Mouse (Mus musculus) heart, adult 2 months (tissue): ENCODE results near the gene Rbm15. TPM values are rescaled to one million over a fixed set of nuclear protein-coding genes. Genes with fewer than 3 reads are reported as not detected.
A peak's percentile ranks its signal among the peaks of the same experiment; 100 is the strongest.

Source experiments
- DNase-seq, 2 experiments: peaks; one replicate each; pipeline ENCODE4 v3.0.0; 2021
- H3K27ac ChIP-seq: fragments of 200-600 bp; 2 replicates; pipeline ENCODE4 v1.8.1; 2022
- H3K27me3 ChIP-seq: fragments of 200-500 bp; 2 replicates; pipeline ENCODE4 v1.6.1; 2012; ENCODE audit warnings: mild to moderate bottlenecking, low read length, inconsistent platforms, mixed read lengths; ENCODE audit not compliant: control insufficient read depth, insufficient read depth
- H3K36me3 ChIP-seq: fragments of 200-500 bp; 2 replicates; pipeline ENCODE4 v1.6.1; 2012; ENCODE audit warnings: low read length, inconsistent platforms; ENCODE audit not compliant: control insufficient read depth, insufficient read depth
- H3K4me1 ChIP-seq: fragments of 200-500 bp; 2 replicates; pipeline ENCODE4 v1.6.1; 2011; ENCODE audit warnings: low read length; ENCODE audit not compliant: control insufficient read depth, insufficient read depth
- H3K4me3 ChIP-seq: fragments of 200-600 bp; 2 replicates; pipeline ENCODE4 v1.8.1; 2022
- H3K79me2 ChIP-seq: fragments of 200-500 bp; replicated peaks from 2 replicates; pipeline ENCODE4 v1.6.1; 2012; ENCODE audit warnings: mild to moderate bottlenecking, inconsistent platforms, low read length, moderate library complexity, mixed read lengths; ENCODE audit not compliant: control insufficient read depth, insufficient read depth
- H3K9ac ChIP-seq: fragments of 200-500 bp; 2 replicates; pipeline ENCODE4 v1.6.1; 2012; ENCODE audit warnings: low read depth, mild to moderate bottlenecking, control low read depth, inconsistent platforms, low read length, mixed read lengths
- CTCF ChIP-seq: fragments of 200-600 bp; IDR thresholded peaks from 2 replicates; pipeline ENCODE4 v1.8.1; 2022; ENCODE audit warnings: antibody characterized with exemption, mild to moderate bottlenecking, moderate library complexity
- EP300 ChIP-seq: fragments of 200-500 bp; IDR thresholded peaks from 2 replicates; pipeline ENCODE4 v1.6.1; 2011; ENCODE audit warnings: low read depth, low read length, control low read depth; ENCODE audit not compliant: insufficient read depth
- POLR2A ChIP-seq: fragments of 200-500 bp; IDR thresholded peaks from 2 replicates; pipeline ENCODE4 v1.6.1; 2011; ENCODE audit warnings: mild to moderate bottlenecking, low read depth, low read length, control low read depth; ENCODE audit not compliant: insufficient read depth
- WGBS: fragments of 180-500 bp; shearing (Covaris S2); methylation state at CpG from one replicate; pipeline ENCODE4 v1.1.7; 2018; 5-methylcytosine and 5-hydroxymethylcytosine counted together
- intact Hi-C: fragments of 180-260 bp; cut with DNase I; formaldehyde crosslinking; loops from one replicate; pipeline ENCODE4 v1.15.1; 2025
- polyA plus RNA-seq: library from polyadenylated mRNA; depleted of rRNA; stranded (reverse); fragments of >200 nt; gene quantifications from 2 replicates; pipeline ENCODE4 v1.2.3, GENCODE M21; 2012
- total RNA-seq, 2 experiments: library from RNA; stranded (reverse); gene quantifications; 2 replicates each; pipeline ENCODE4 v1.2.3; 2021

The Rbm15 gene
- total and polyA plus RNA-seq, 3 experiments = 3.6 to 24.5 (median 22.7) TPM

DNA sequence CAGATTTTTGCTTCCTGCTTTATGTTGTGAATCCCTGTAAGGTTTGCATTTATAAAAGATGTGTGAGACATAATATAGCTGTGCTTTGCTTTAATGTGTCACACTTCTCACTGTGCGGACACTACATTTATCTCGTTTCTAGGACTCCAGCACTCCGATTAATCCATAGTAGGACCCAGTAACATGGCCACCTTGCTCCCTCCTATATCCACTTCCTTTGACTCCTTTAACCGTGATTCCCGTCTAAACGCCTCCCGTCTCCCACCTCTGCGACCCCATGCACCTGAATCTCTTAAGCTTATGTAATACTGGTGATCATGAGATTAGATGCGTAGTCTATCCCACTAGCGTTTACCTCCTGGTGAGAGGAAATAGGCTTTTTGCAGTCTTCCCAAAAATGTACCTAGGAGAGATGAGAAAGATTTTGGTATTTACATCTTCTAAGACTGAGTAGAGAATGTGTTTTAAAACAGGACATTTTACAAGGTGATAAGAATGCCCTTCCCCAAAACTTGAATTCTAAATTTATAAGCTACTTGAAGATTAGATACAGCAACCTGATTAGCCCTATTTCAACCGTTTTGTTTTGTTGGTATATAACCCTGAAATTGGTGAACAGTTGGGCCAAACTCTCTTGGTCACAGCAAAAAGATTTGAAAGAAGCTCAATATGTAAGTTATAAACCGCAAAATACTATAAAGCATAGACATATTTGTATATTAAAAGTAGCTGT, 895 bp upstream of the Rbm15 start:
- Histone ChIP-seq H3K9ac (peak overlapping the region; percentile 80), H3K27me3 (no peaks in the 10 kb centered on the region), H3K79me2 (no peaks in the 10 kb centered on the region; the same call in 1 of the 2 replicates), H3K36me3 (peaks cover 4% of the 10 kb centered on the region), H3K4me3 (peak overlapping the region; percentile 53), H3K4me1 (peaks cover 13% of the 10 kb centered on the region), H3K27ac (peak overlapping the region; percentile 97)
- intact Hi-C loops = no loop called here
- TF ChIP-seq EP300 = no peak
- no peak for TF ChIP-seq POLR2A
- TF ChIP-seq CTCF = no peak
- 10% methylated on average over 12 of the region's 12 CpGs for WGBS
- no peak for DNase-seq

DNA sequence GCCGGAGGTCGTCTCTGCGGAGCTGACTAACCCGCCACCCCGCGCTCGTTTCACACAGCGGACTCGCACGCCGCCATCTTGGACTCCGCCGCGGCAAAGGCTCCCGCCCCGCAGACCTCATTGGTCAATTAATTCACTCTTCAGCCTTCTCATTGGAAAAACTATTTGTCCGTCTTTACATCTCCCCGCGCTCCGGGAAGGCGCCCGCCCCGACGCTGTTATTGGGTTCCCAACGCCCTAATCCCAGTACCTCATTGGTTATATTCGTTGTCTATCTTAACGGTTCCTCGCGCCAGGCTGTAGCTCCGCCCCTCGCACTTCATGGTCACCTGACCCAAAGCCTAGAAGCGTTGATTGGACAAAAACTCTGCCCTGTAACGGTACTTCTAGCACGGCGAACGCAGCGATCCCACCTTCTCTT, 503 bp downstream of the Rbm15 start:
- H3K4me1 ChIP-seq = peaks cover 13% of the 10 kb centered on the region
- peak overlapping the region; percentile 97 for H3K27ac ChIP-seq
- H3K27me3 ChIP-seq = no peaks in the 10 kb centered on the region
- intact Hi-C loops = no loop called here
- peaks cover 8% of the 10 kb centered on the region for H3K36me3 ChIP-seq
- H3K9ac ChIP-seq = peak overlapping the region; percentile 73
- peak; percentile 91 to 98 for DNase-seq
- H3K79me2 ChIP-seq = no peaks in the 10 kb centered on the region; the same call in 1 of the 2 replicates
- WGBS = under 1% methylated on average over 37 of the region's 37 CpGs
- 0 out of 2 replicates have a peak, but pooled peaks have one; percentile 7 for TF ChIP-seq EP300
- TF ChIP-seq CTCF = no peak
- TF ChIP-seq POLR2A = peak; percentile 80; the same call in 1 of the 2 replicates
- H3K4me3 ChIP-seq = peak overlapping the region; percentile 76

- TF ChIP-seq POLR2A (no peak), EP300 (no peak), CTCF (no peak)
- intact Hi-C loops = no loop called here
- Histone ChIP-seq H3K4me3 (peak overlapping the region; percentile 76), H3K36me3 (peaks cover 11% of the 10 kb centered on the region), H3K79me2 (no peaks in the 10 kb centered on the region; the same call in 1 of the 2 replicates), H3K4me1 (peaks cover 13% of the 10 kb centered on the region), H3K27ac (peak overlapping the region; percentile 91), H3K27me3 (no peaks in the 10 kb centered on the region), H3K9ac (peak overlapping the region; percentile 73)
- DNase-seq = no peak
- WGBS = under 1% methylated on average over 75 of the region's 75 CpGs
Observed at GRCm38 (mm10) chr3:107332127-107332959, 1.1 kb downstream of the Rbm15 start.

GRCm38 (mm10) chr3:107331746-107332126, 1.7 kb downstream of the Rbm15 start:
- H3K27me3 ChIP-seq = no peaks in the 10 kb centered on the region
- peaks cover 13% of the 10 kb centered on the region for H3K36me3 ChIP-seq
- H3K9ac ChIP-seq = peak overlapping the region; percentile 73
- WGBS = 14% methylated on average over 17 of the region's 17 CpGs
- no peak for DNase-seq
- H3K4me3 ChIP-seq = peak overlapping the region; percentile 76
- TF ChIP-seq POLR2A = no peak
- peaks cover 13% of the 10 kb centered on the region for H3K4me1 ChIP-seq
- intact Hi-C loops = loop anchor here (2.0 kb wide), 1 partner anchor 53 kb away; the partner anchor contains the start of gene Lamtor5
- H3K79me2 ChIP-seq = no peaks in the 10 kb centered on the region; the same call in 1 of the 2 replicates
- H3K27ac ChIP-seq = peak overlapping the region; percentile 91

DNA sequence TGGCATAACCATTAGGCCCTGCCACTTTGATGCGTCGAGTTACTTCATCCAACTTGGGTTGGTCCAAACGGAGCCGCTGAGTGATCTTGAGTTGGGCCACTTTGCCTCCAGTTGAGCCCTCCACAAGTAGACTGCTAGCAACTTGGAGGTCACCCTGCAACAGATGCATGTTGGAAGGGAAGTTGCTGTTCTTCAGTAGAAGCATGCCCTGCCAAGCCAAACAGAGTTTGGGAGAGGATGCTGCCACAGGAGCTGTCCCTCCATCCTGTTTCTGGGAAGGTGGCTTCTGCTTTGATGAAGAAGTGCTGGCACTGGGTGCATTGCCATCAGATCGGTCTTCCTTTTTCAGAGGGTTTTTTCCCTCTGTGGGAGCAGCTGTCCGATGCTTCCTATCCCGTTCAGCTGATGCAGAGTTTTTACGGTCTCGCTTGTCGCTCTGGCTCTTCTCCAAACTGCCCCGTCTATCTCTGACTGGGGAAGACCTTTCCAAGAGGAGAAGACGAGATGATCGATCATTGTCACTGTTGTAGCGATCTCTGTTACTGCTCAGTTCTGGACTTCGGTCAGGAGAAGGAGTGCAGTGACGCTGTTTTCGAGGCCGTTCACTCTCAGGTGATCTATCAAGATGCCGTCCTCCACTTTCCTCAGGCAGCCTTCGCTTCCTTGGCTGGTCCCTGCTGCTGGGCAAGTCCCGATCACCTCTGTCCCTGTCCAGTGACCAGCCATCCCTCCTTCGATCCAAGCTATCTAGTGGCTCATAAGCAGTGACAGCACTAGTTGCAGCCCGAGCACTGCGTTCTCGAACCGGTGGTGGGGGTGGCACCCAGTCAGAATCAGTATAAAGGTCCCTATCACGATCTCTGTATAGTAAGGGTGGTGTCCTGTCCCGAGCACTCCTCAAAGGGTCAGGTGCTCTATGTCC, 2.7 kb downstream of the Rbm15 start:
- H3K36me3 ChIP-seq = peaks cover 18% of the 10 kb centered on the region
- no peaks in the 10 kb centered on the region for H3K27me3 ChIP-seq
- H3K4me3 ChIP-seq = no peak overlapping the region; the same call in 1 of the 2 replicates
- 41% methylated on average over 28 of the region's 28 CpGs for WGBS
- H3K27ac ChIP-seq = no peak overlapping the region
- peak; percentile 11 to 30 for DNase-seq
- peaks cover 13% of the 10 kb centered on the region for H3K4me1 ChIP-seq
- H3K9ac ChIP-seq = no peak overlapping the region
- TF ChIP-seq EP300 = no peak
- no peak for TF ChIP-seq POLR2A
- TF ChIP-seq CTCF = no peak
- H3K79me2 ChIP-seq = no peaks in the 10 kb centered on the region; the same call in 1 of the 2 replicates
- intact Hi-C loops = loop anchor here (2.0 kb wide), 1 partner anchor 52 kb away; the partner anchor contains the start of gene Lamtor5
